Mouse (Mus musculus) limb, embryonic 14.5 days (tissue): Measurements from ENCODE around the gene Magi1. TPM values are rescaled to one million over a fixed set of nuclear protein-coding genes. Genes with fewer than 3 reads are reported as not detected.

Experiments used
- ATAC-seq: fragments of 200-750 bp; cut with Nextera tagmentation; 2 replicates; pipeline ENCODE4 v1.8.0; 2017; ENCODE audit warnings: low read depth, moderate number of reproducible peaks, moderate TSS enrichment; ENCODE audit not compliant: low FRiP score
- DNase-seq: peaks from one replicate; pipeline ENCODE4 v3.0.0-alpha.2; 2015; ENCODE audit warnings: low spot score
- H3K27ac ChIP-seq: fragments of 300-500 bp; sonication (generic); replicated peaks from 2 replicates; pipeline ENCODE4 v1.5.1; 2014; ENCODE audit warnings: low read depth, mild to moderate bottlenecking, low read length, moderate library complexity, mixed read lengths
- H3K27me3 ChIP-seq: fragments of 300-500 bp; sonication (generic); 2 replicates; pipeline ENCODE4 v1.6.1; 2014; ENCODE audit warnings: low read length, mixed read lengths; ENCODE audit not compliant: control insufficient read depth, insufficient read depth
- H3K36me3 ChIP-seq: fragments of 300-500 bp; sonication (generic); 2 replicates; pipeline ENCODE4 v1.6.1; 2014; ENCODE audit warnings: mild to moderate bottlenecking, low read length, moderate library complexity, mixed read lengths; ENCODE audit not compliant: control insufficient read depth, insufficient read depth
- H3K4me1 ChIP-seq: fragments of 300-500 bp; sonication (generic); 2 replicates; pipeline ENCODE4 v1.6.1; 2014; ENCODE audit warnings: antibody characterized with exemption, low read length, mixed read lengths; ENCODE audit not compliant: control insufficient read depth, insufficient read depth
- H3K4me2 ChIP-seq: fragments of 300-500 bp; sonication (generic); replicated peaks from 2 replicates; pipeline ENCODE4 v1.6.1; 2014; ENCODE audit warnings: low read depth, mild to moderate bottlenecking, low read length, moderate library complexity; ENCODE audit not compliant: severe bottlenecking
- H3K4me3 ChIP-seq: fragments of 300-500 bp; sonication (generic); replicated peaks from 2 replicates; pipeline ENCODE4 v1.5.1; 2014; ENCODE audit warnings: low read length
- H3K9ac ChIP-seq: fragments of 300-500 bp; sonication (generic); 2 replicates; pipeline ENCODE4 v1.6.1; 2014; ENCODE audit warnings: mild to moderate bottlenecking, low read depth, low read length, moderate library complexity; ENCODE audit not compliant: severe bottlenecking
- H3K9me3 ChIP-seq: fragments of 300-500 bp; sonication (generic); 2 replicates; pipeline ENCODE4 v1.6.1; 2016; ENCODE audit warnings: low read length; ENCODE audit not compliant: control insufficient read depth
- POLR2A ChIP-seq: fragments of 200-500 bp; IDR thresholded peaks from 2 replicates; pipeline ENCODE4 v1.8.0; 2012; ENCODE audit warnings: inconsistent platforms, mild to moderate bottlenecking, moderate library complexity, borderline replicate concordance; ENCODE audit not compliant: insufficient read depth, insufficient read length; ENCODE audit errors: extremely low read depth
- WGBS: fragments of 180-500 bp; shearing (Covaris S2); extraction: QIAGEN DNeasy Blood & Tissue Kit; methylation state at CpG from one replicate; pipeline ENCODE4 v1.1.7; 2014; 5-methylcytosine and 5-hydroxymethylcytosine counted together
- polyA plus RNA-seq, 2 experiments: library from polyadenylated mRNA; depleted of rRNA in 1 of 2; stranded (reverse) in 1 of 2; unstranded in 1 of 2; fragments of >200 nt; fragmentation: Nextera tagmentation in 1 of 2; extraction: Ambion mirVana in 1 of 2; gene quantifications; 2 replicates each; pipeline versions ENCODE4 v1.2.1 to v1.2.3; 2012 to 2014

Magi1 gene
- polyA plus RNA-seq, 2 experiments, result 9.7 to 15.0 TPM

GRCm38 (mm10) chr6:93946612-93947011 lies 337.1 kb downstream of the Magi1 start:
- ATAC-seq, result no peak
- no peak overlapping the region for H3K4me2 ChIP-seq
- no peak overlapping the region for H3K9ac ChIP-seq
- peaks cover 8% of the 10 kb centered on the region; the same call in 1 of the 2 replicates for H3K4me1 ChIP-seq
- H3K27ac ChIP-seq, result no peak overlapping the region
- DNase-seq, result no peak
- no peak overlapping the region for H3K4me3 ChIP-seq
- 86% methylated on average over 2 of the region's 2 CpGs for WGBS
- TF ChIP-seq POLR2A, result no peak
- no peaks in the 10 kb centered on the region for H3K27me3 ChIP-seq
- H3K9me3 ChIP-seq, result no peaks in the 10 kb centered on the region
- no peaks in the 10 kb centered on the region for H3K36me3 ChIP-seq

GRCm38 (mm10) chr6:93936359-93936758 lies 347.4 kb downstream of the Magi1 start:
- no peak overlapping the region for H3K9ac ChIP-seq
- no peaks in the 10 kb centered on the region for H3K4me1 ChIP-seq
- 82% methylated on average over 6 of the region's 6 CpGs for WGBS
- no peak overlapping the region for H3K4me2 ChIP-seq
- H3K9me3 ChIP-seq, result no peaks in the 10 kb centered on the region
- H3K4me3 ChIP-seq, result no peak overlapping the region
- H3K36me3 ChIP-seq, result no peaks in the 10 kb centered on the region
- H3K27ac ChIP-seq, result no peak overlapping the region
- DNase-seq, result no peak
- no peaks in the 10 kb centered on the region for H3K27me3 ChIP-seq
- ATAC-seq, result no peak
- no peak for TF ChIP-seq POLR2A

- no peak overlapping the region for H3K4me2 ChIP-seq
- DNase-seq, result no peak
- TF ChIP-seq POLR2A, result no peak
- H3K9ac ChIP-seq, result no peak overlapping the region
- no peaks in the 10 kb centered on the region for H3K27me3 ChIP-seq
- no peak overlapping the region for H3K4me3 ChIP-seq
- no peaks in the 10 kb centered on the region for H3K36me3 ChIP-seq
- no peaks in the 10 kb centered on the region for H3K9me3 ChIP-seq
- no peak overlapping the region for H3K27ac ChIP-seq
- 62% methylated on average over 4 of the region's 4 CpGs for WGBS
- no peaks in the 10 kb centered on the region for H3K4me1 ChIP-seq
- no peak for ATAC-seq
Observed at GRCm38 (mm10) chr6:93935793-93936192, 347.9 kb downstream of the Magi1 start.

GRCm38 (mm10) chr6:93934700-93935099 lies 349.0 kb downstream of the Magi1 start:
- no peak overlapping the region for H3K4me3 ChIP-seq
- TF ChIP-seq POLR2A, result no peak
- no peaks in the 10 kb centered on the region for H3K4me1 ChIP-seq
- H3K27me3 ChIP-seq, result no peaks in the 10 kb centered on the region
- H3K4me2 ChIP-seq, result no peak overlapping the region
- DNase-seq, result no peak
- no peak overlapping the region for H3K27ac ChIP-seq
- H3K9ac ChIP-seq, result no peak overlapping the region
- ATAC-seq, result no peak
- no peaks in the 10 kb centered on the region for H3K36me3 ChIP-seq
- no peaks in the 10 kb centered on the region for H3K9me3 ChIP-seq
- 82% methylated on average over 2 of the region's 2 CpGs for WGBS

- Histone ChIP-seq H3K36me3 (no peaks in the 10 kb centered on the region), H3K4me2 (no peak overlapping the region), H3K4me1 (peaks cover 10% of the 10 kb centered on the region; the same call in 1 of the 2 replicates), H3K27me3 (no peaks in the 10 kb centered on the region), H3K9me3 (no peaks in the 10 kb centered on the region), H3K27ac (no peak overlapping the region), H3K4me3 (no peak overlapping the region), H3K9ac (no peak overlapping the region)
- 77% methylated on average over 2 of the region's 2 CpGs for WGBS
- DNase-seq (no peak), ATAC-seq (no peak)
- TF ChIP-seq POLR2A, result no peak
Observed at GRCm38 (mm10) chr6:93924568-93924967, 359.1 kb downstream of the Magi1 start.

GRCm38 (mm10) chr6:93923972-93924371 lies 359.7 kb downstream of the Magi1 start:
- Histone ChIP-seq H3K9ac (no peak overlapping the region), H3K4me2 (no peak overlapping the region), H3K36me3 (no peaks in the 10 kb centered on the region), H3K4me3 (no peak overlapping the region), H3K27ac (no peak overlapping the region), H3K9me3 (no peaks in the 10 kb centered on the region), H3K27me3 (no peaks in the 10 kb centered on the region), H3K4me1 (peaks cover 10% of the 10 kb centered on the region; the same call in 1 of the 2 replicates)
- TF ChIP-seq POLR2A, result no peak
- ATAC-seq, result no peak
- DNase-seq, result no peak
- 51% methylated on average over 3 of the region's 3 CpGs for WGBS
